Mouse (Mus musculus): ENCODE results near the gene Srcin1. TPM values are rescaled to one million over a fixed set of nuclear protein-coding genes. Genes with fewer than 3 reads are reported as not detected.

Gene Srcin1
- polyA plus RNA-seq, 1 experiment = 0.32 TPM

- H3K4me1 ChIP-seq (replicated peaks; ENCODE audit: control insufficient read depth, insufficient read depth, low read length) = peaks cover 48% of the 10 kb centered on the region
- no peaks in the 10 kb centered on the region for H3K36me3 ChIP-seq (ENCODE audit: control insufficient read depth, insufficient read depth, low read length)
- WGBS = 10% methylated on average over 5 of the region's 5 CpGs
- no peaks in the 10 kb centered on the region for H3K27me3 ChIP-seq (ENCODE audit: control insufficient read depth, insufficient read depth, low read length)
- TF ChIP-seq POLR2A (IDR thresholded peaks at IDR 0.05; ENCODE audit: control insufficient read depth, extremely low read depth, insufficient read depth, low read length, poor library complexity) = no peak
- no peak for TF ChIP-seq CTCF (IDR thresholded peaks at IDR 0.05; ENCODE audit: borderline replicate concordance, control insufficient read depth, extremely low read depth, insufficient read depth, low read length, poor library complexity)
- DNase-seq = peak; percentile 25
- no peak overlapping the region for H3K4me3 ChIP-seq (ENCODE audit: control insufficient read depth, insufficient read depth, low read length)
- peak overlapping the region; percentile 65 for H3K27ac ChIP-seq (ENCODE audit: control insufficient read depth, insufficient read depth, low read length)
Observed at GRCm38 (mm10) chr11:97509058-97509457, 66.9 kb downstream of the Srcin1 start.

GRCm38 (mm10) chr11:97508198-97508597, 67.8 kb downstream of the Srcin1 start:
- no peaks in the 10 kb centered on the region for H3K36me3 ChIP-seq (ENCODE audit: control insufficient read depth, insufficient read depth, low read length)
- peaks cover 48% of the 10 kb centered on the region for H3K4me1 ChIP-seq (replicated peaks; ENCODE audit: control insufficient read depth, insufficient read depth, low read length)
- no peak overlapping the region; the same call in 1 of the 2 replicates for H3K27ac ChIP-seq (ENCODE audit: control insufficient read depth, insufficient read depth, low read length)
- H3K27me3 ChIP-seq (ENCODE audit: control insufficient read depth, insufficient read depth, low read length) = no peaks in the 10 kb centered on the region
- no peak for DNase-seq
- H3K4me3 ChIP-seq (ENCODE audit: control insufficient read depth, insufficient read depth, low read length) = no peak overlapping the region
- TF ChIP-seq POLR2A (IDR thresholded peaks at IDR 0.05; ENCODE audit: control insufficient read depth, extremely low read depth, insufficient read depth, low read length, poor library complexity) = no peak
- no peak for TF ChIP-seq CTCF (IDR thresholded peaks at IDR 0.05; ENCODE audit: borderline replicate concordance, control insufficient read depth, extremely low read depth, insufficient read depth, low read length, poor library complexity)
- 46% methylated on average over 3 of the region's 3 CpGs for WGBS

- TF ChIP-seq CTCF (IDR thresholded peaks at IDR 0.05; ENCODE audit: borderline replicate concordance, control insufficient read depth, extremely low read depth, insufficient read depth, low read length, poor library complexity) = no peak
- TF ChIP-seq POLR2A (IDR thresholded peaks at IDR 0.05; ENCODE audit: control insufficient read depth, extremely low read depth, insufficient read depth, low read length, poor library complexity) = no peak
- WGBS = 82% methylated on average over 8 of the region's 8 CpGs
- H3K4me3 ChIP-seq (ENCODE audit: control insufficient read depth, insufficient read depth, low read length) = no peak overlapping the region
- no peaks in the 10 kb centered on the region for H3K36me3 ChIP-seq (ENCODE audit: control insufficient read depth, insufficient read depth, low read length)
- no peak overlapping the region for H3K27ac ChIP-seq (ENCODE audit: control insufficient read depth, insufficient read depth, low read length)
- DNase-seq = no peak
- peaks cover 36% of the 10 kb centered on the region for H3K4me1 ChIP-seq (replicated peaks; ENCODE audit: control insufficient read depth, insufficient read depth, low read length)
- no peaks in the 10 kb centered on the region for H3K27me3 ChIP-seq (ENCODE audit: control insufficient read depth, insufficient read depth, low read length)
Observed at GRCm38 (mm10) chr11:97506331-97506730, 69.7 kb downstream of the Srcin1 start.

GRCm38 (mm10) chr11:97505784-97506183, 70.2 kb downstream of the Srcin1 start:
- Histone ChIP-seq H3K36me3 (ENCODE audit: control insufficient read depth, insufficient read depth, low read length) (no peaks in the 10 kb centered on the region), H3K27ac (ENCODE audit: control insufficient read depth, insufficient read depth, low read length) (no peak overlapping the region), H3K27me3 (ENCODE audit: control insufficient read depth, insufficient read depth, low read length) (no peaks in the 10 kb centered on the region), H3K4me1 (replicated peaks; ENCODE audit: control insufficient read depth, insufficient read depth, low read length) (peaks cover 32% of the 10 kb centered on the region), H3K4me3 (ENCODE audit: control insufficient read depth, insufficient read depth, low read length) (no peak overlapping the region)
- no peak for DNase-seq
- WGBS = 90% methylated on average over 4 of the region's 4 CpGs
- no peak for TF ChIP-seq CTCF (IDR thresholded peaks at IDR 0.05; ENCODE audit: borderline replicate concordance, control insufficient read depth, extremely low read depth, insufficient read depth, low read length, poor library complexity)
- no peak for TF ChIP-seq POLR2A (IDR thresholded peaks at IDR 0.05; ENCODE audit: control insufficient read depth, extremely low read depth, insufficient read depth, low read length, poor library complexity)

GRCm38 (mm10) chr11:97502846-97503245, 73.1 kb downstream of the Srcin1 start:
- Histone ChIP-seq H3K27ac (ENCODE audit: control insufficient read depth, insufficient read depth, low read length) (no peak overlapping the region), H3K36me3 (ENCODE audit: control insufficient read depth, insufficient read depth, low read length) (no peaks in the 10 kb centered on the region), H3K27me3 (ENCODE audit: control insufficient read depth, insufficient read depth, low read length) (no peaks in the 10 kb centered on the region), H3K4me3 (ENCODE audit: control insufficient read depth, insufficient read depth, low read length) (no peak overlapping the region), H3K4me1 (replicated peaks; ENCODE audit: control insufficient read depth, insufficient read depth, low read length) (peaks cover 6% of the 10 kb centered on the region)
- TF ChIP-seq CTCF (IDR thresholded peaks at IDR 0.05; ENCODE audit: borderline replicate concordance, control insufficient read depth, extremely low read depth, insufficient read depth, low read length, poor library complexity) (no peak), POLR2A (IDR thresholded peaks at IDR 0.05; ENCODE audit: control insufficient read depth, extremely low read depth, insufficient read depth, low read length, poor library complexity) (no peak)
- WGBS = 92% methylated on average over 4 of the region's 4 CpGs
- no peak for DNase-seq

- Histone ChIP-seq H3K27ac (ENCODE audit: control insufficient read depth, insufficient read depth, low read length) (no peak overlapping the region), H3K4me3 (ENCODE audit: control insufficient read depth, insufficient read depth, low read length) (no peak overlapping the region), H3K36me3 (ENCODE audit: control insufficient read depth, insufficient read depth, low read length) (no peaks in the 10 kb centered on the region), H3K27me3 (ENCODE audit: control insufficient read depth, insufficient read depth, low read length) (no peaks in the 10 kb centered on the region), H3K4me1 (replicated peaks; ENCODE audit: control insufficient read depth, insufficient read depth, low read length) (peaks cover 2% of the 10 kb centered on the region; the same call in 1 of the 2 replicates)
- TF ChIP-seq CTCF (IDR thresholded peaks at IDR 0.05; ENCODE audit: borderline replicate concordance, control insufficient read depth, extremely low read depth, insufficient read depth, low read length, poor library complexity) (no peak), POLR2A (IDR thresholded peaks at IDR 0.05; ENCODE audit: control insufficient read depth, extremely low read depth, insufficient read depth, low read length, poor library complexity) (no peak)
- no peak for DNase-seq
- 68% methylated on average over 9 of the region's 9 CpGs for WGBS
Observed at GRCm38 (mm10) chr11:97502383-97502782, 73.6 kb downstream of the Srcin1 start.
